ENCODE assay signal across 11 mouse cellular contexts in genomic region chr11:88595616-88596015, GRCm38 (mm10).
DNase-seq lines count a peak whose midpoint lies in the region; ATAC-seq and TF ChIP-seq lines count a peak whose summit lies in the region.
"Had no signal": no experiment of that assay in that cellular context is flagged by ENCODE, and none has a peak within 500 bp of the region (broad histone marks: within the 10 kb centered on the region; RNA-seq: fewer than 3 reads in every experiment).

No protein-coding gene starts in this region.

- intact Hi-C loops in left cerebral cortex, postnatal 14 days (cut with DNase I) = no loop called here

- H3K36me3 ChIP-seq in heart, postnatal 0 days (replicated peaks; ENCODE audit: control insufficient read depth, insufficient read depth, low read length) = no peaks in the 10 kb centered on the region
- no peaks in the 10 kb centered on the region for H3K36me3 ChIP-seq in limb, embryonic 14.5 days (ENCODE audit: control insufficient read depth, insufficient read depth, low read length)
- H3K36me3 ChIP-seq: stomach, embryonic 15.5 days had no signal

- no peaks in the 10 kb centered on the region for H3K9me3 ChIP-seq in heart, postnatal 0 days (replicated peaks; ENCODE audit: control insufficient read depth, low read length)
- no peaks in the 10 kb centered on the region for H3K9me3 ChIP-seq in limb, embryonic 14.5 days (ENCODE audit: control insufficient read depth, low read length)
- H3K9me3 ChIP-seq: G1E; stomach, embryonic 15.5 days had no signal

- TF ChIP-seq EP300 in heart, postnatal 0 days (IDR thresholded peaks at IDR 0.05; ENCODE audit: low read depth) = no peak

- H3K4me3 ChIP-seq in heart, postnatal 0 days (ENCODE audit: low read depth, low read length) = no peak overlapping the region
- H3K4me3 ChIP-seq in limb, embryonic 14.5 days (replicated peaks; ENCODE audit: low read length) = no peak overlapping the region
- H3K4me3 ChIP-seq: stomach, embryonic 15.5 days had no signal

- TF ChIP-seq CTCF in heart, postnatal 0 days (IDR thresholded peaks at IDR 0.05; ENCODE audit: low read depth) = no peak

- no peak overlapping the region for H3K9ac ChIP-seq in heart, postnatal 0 days (replicated peaks; ENCODE audit: low read depth, low read length)
- no peak overlapping the region for H3K9ac ChIP-seq in limb, embryonic 14.5 days (ENCODE audit: low read depth, low read length, severe bottlenecking)
- H3K9ac ChIP-seq: stomach, embryonic 15.5 days had no signal

- H3K4me1 ChIP-seq in heart, postnatal 0 days (ENCODE audit: control insufficient read depth, insufficient read depth) = peaks cover 31% of the 10 kb centered on the region
- peaks cover 48% of the 10 kb centered on the region for H3K4me1 ChIP-seq in limb, embryonic 14.5 days (ENCODE audit: control insufficient read depth, insufficient read depth, low read length)

- H3K27me3 ChIP-seq in heart, postnatal 0 days (ENCODE audit: control insufficient read depth, insufficient read depth, low read length) = no peaks in the 10 kb centered on the region
- no peaks in the 10 kb centered on the region for H3K27me3 ChIP-seq in limb, embryonic 14.5 days (ENCODE audit: control insufficient read depth, insufficient read depth, low read length)
- H3K27me3 ChIP-seq: stomach, embryonic 15.5 days had no signal

- H3K27ac ChIP-seq in heart, postnatal 0 days (ENCODE audit: low read depth) = peak overlapping the region; percentile 28; the same call in 1 of the 2 replicates
- no peak overlapping the region; the same call in 1 of the 2 replicates for H3K27ac ChIP-seq in limb, embryonic 14.5 days (replicated peaks; ENCODE audit: low read depth, low read length)

- no peak for ATAC-seq in heart, postnatal 0 days (ENCODE audit: insufficient read depth, low read depth)
- peak; percentile 51; the same call in 1 of the 2 replicates for ATAC-seq in limb, embryonic 14.5 days (ENCODE audit: low FRiP score, low read depth)
- no peak for ATAC-seq in megakaryocyte progenitor cell, adult 5-6 weeks (replicated peaks; ENCODE audit: poor library complexity)

- TF ChIP-seq POLR2A in limb, embryonic 14.5 days (IDR thresholded peaks at IDR 0.05; ENCODE audit: borderline replicate concordance, extremely low read depth, insufficient read depth, insufficient read length) = no peak

- H3K4me2 ChIP-seq in heart, postnatal 0 days (ENCODE audit: low read depth, low read length) = no peak overlapping the region
- no peak overlapping the region for H3K4me2 ChIP-seq in limb, embryonic 14.5 days (replicated peaks; ENCODE audit: low read depth, low read length, severe bottlenecking)
- H3K4me2 ChIP-seq: stomach, embryonic 15.5 days had no signal

- no peak for DNase-seq in heart, postnatal 0 days (ENCODE audit: low spot score)
- no peak for DNase-seq in heart, adult 9 months (ENCODE audit: low spot score in 2 of 2)
- DNase-seq in spleen, postnatal 36 days (ENCODE audit: low spot score in 2 of 2) = peak; percentile 67 to 71
- DNase-seq in spleen, adult 12 weeks (ENCODE audit: low spot score) = no peak
- DNase-seq in limb, embryonic 14.5 days (ENCODE audit: low spot score) = peak; percentile 51
- DNase-seq in left cerebral cortex, postnatal 14 days (ENCODE audit: low spot score in 2 of 2) = no peak
- no peak for DNase-seq in right cerebral cortex, adult 18-20 months
- DNase-seq: layer of hippocampus, adult 9-11 months had no signal

- 59% methylated on average over 4 of the region's 4 CpGs for WGBS in heart, postnatal 0 days
- WGBS in limb, embryonic 14.5 days = 40% methylated on average over 4 of the region's 4 CpGs

Comparison
In these comparisons a context has a peak if more than half of its experiments do, and no peak if none do; other contexts are left out.
1. DNase-seq: peak in spleen, postnatal 36 days (2 of 2) and limb, embryonic 14.5 days (single experiment); none in heart, postnatal 0 days (single experiment), heart, adult 9 months (0 of 2), spleen, adult 12 weeks (single experiment), left cerebral cortex, postnatal 14 days (0 of 2) and right cerebral cortex, adult 18-20 months (single experiment).